Mouse (Mus musculus) ovary, adult 10 weeks (tissue): ENCODE measurements around the gene Brwd1. TPM values are rescaled to one million over a fixed set of nuclear protein-coding genes. Genes with fewer than 3 reads are reported as not detected.

Source experiments
- polyA plus RNA-seq: library from polyadenylated mRNA; stranded (reverse); fragments of 350-450 nt; fragmentation: Illumina TruSeq; extraction: RNeasy Lipid Tissue Mini Kit (QIAGEN cat#74804); gene quantifications from one replicate; pipeline ENCODE4 v1.2.3, GENCODE M21; 2014

The Brwd1 gene
- polyA plus RNA-seq: 90.2 TPM

DNA sequence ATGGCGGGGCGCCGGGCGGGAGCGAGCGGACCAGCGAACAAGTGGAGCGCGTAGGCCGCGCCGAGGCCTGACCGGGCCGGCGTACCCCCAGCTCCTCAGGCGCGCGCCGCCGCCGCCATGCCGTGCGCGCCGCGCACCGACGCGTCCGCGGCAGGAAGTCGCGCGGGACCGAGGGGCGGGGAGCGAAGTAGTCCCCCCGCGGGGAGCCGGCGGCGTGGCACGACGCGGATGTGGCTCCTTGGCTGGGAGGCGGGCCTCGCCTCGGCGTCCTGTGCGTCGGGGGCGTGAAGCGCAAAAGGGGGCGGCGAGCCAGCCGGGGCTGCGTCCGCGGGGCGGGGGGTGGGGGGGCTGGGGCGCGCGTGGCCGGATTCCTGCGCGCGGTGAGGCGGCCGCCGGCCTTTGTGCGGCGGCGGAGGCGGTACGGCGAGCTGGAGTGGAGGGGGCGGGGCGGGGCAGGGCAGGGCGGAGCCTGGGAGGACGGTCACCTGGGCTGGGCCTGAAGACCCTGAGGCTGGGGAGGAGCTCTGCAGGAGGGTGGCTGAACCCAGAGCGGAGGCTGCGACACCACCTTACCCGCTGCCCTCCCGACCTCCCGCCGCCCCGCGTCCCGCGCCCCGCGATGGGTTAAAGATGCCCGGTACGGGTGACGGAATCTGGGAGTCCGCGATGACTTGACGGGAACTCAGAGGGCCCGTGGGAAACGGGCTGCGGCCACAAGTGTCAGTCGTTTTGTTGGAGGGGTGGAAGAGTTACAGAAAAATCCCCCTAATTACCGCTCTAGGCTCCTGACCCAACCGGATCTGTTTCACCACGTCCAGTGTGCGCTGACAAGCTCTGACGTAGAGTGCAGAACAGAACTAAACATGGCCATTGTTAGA, at the start of gene Brwd1:
Brwd1 (minus strand) TSS at position 226 of the 878 bp plus-strand sequence.

GRCm38 (mm10) chr16:96127657-96128344, 45.5 kb upstream of the Brwd1 start, which contains the start of gene Hmgn1:
Gene Hmgn1, minus strand, starts transcription at chr16:96127729.

DNA sequence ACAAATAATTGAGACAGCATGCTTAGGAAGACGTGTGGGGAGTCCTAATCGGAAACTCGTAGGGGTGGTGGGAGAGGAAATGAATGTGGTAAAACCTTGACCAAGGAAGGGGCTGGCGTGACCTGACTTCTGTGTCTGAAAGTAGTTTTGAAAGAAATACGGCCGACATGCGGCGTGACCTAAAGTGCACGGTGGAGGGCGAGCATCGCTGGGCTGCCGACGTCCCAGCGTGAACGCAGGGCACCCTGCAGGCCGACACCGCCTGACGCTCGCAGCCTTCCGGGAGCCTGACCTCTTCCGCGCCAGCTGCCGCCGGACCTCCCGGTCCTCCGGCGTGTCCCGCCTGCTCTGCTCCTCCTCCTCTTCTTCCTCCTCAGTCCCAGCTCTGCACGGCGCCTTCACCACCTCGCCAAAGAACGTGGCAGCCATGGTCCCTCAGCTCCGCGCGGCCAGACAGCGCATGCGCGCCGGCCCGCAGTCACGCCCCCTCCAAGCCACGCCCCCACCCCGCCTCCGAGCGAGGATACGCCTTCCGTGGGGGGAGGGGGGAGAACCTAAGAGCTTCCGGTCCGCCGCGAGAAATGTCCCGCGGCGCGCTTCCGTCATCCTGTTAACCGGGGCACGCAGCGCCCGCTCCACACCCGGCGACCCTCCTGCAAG, 91.7 kb downstream of the Brwd1 start, which contains the start of gene Psmg1:
Psmg1 (minus strand) TSS at position 499 of the 660 bp plus-strand sequence.

Other genes with a start within 250 kb of the Brwd1 start
- 33.3 TPM for gene Psmg1, start 91.6 kb downstream of the Brwd1 start, polyA plus RNA-seq
- gene Hmgn1, start 45.2 kb upstream of the Brwd1 start, polyA plus RNA-seq: 506 TPM
- 24.2 TPM for gene Wrb, start 62.9 kb upstream of the Brwd1 start, polyA plus RNA-seq
- gene Lca5l, start 109.7 kb upstream of the Brwd1 start, polyA plus RNA-seq: 2.5 TPM
- 96.7 TPM for gene Sh3bgr, start 117.9 kb upstream of the Brwd1 start, polyA plus RNA-seq
- gene B3galt5, start 153.3 kb upstream of the Brwd1 start, polyA plus RNA-seq: 5.4 TPM